Mouse (Mus musculus): Measurements from ENCODE around the gene Tbx15. TPM values are rescaled to one million over a fixed set of nuclear protein-coding genes. Genes with fewer than 3 reads are reported as not detected.
"Not testable (repeated sequence)": the region's sequence is repeated elsewhere in the genome, so short reads cannot be mapped to it uniquely, and the experiment has no call there.

The Tbx15 gene
- polyA plus RNA-seq, 1 experiment from 2014 or later = 0.22 TPM

- ATAC-seq (ENCODE audit: insufficient read depth) = no peak
- H3K27me3 ChIP-seq = no peaks in the 10 kb centered on the region
- no peak overlapping the region for H3K27ac ChIP-seq (replicated peaks)
- no peak overlapping the region for H3K4me2 ChIP-seq
- no peaks in the 10 kb centered on the region for H3K36me3 ChIP-seq (replicated peaks)
- 33% methylated on average over 2 of the region's 2 CpGs for WGBS (ENCODE audit: insufficient replicate concordance)
- no peaks in the 10 kb centered on the region for H3K9me3 ChIP-seq (replicated peaks)
- no peaks in the 10 kb centered on the region for H3K4me1 ChIP-seq (replicated peaks)
- H3K4me3 ChIP-seq (replicated peaks) = no peak overlapping the region
- no peak overlapping the region for H3K9ac ChIP-seq
These were observed 48.1 kb downstream of the Tbx15 start for GRCm38 (mm10) chr3:99288302-99288701.

GRCm38 (mm10) chr3:99290064-99290702 is 50.0 kb downstream of the Tbx15 start:
- Histone ChIP-seq H3K4me3 (replicated peaks) (no peak overlapping the region), H3K27ac (replicated peaks) (no peak overlapping the region), H3K27me3 (no peaks in the 10 kb centered on the region), H3K9me3 (replicated peaks) (no peaks in the 10 kb centered on the region), H3K4me1 (replicated peaks) (no peaks in the 10 kb centered on the region), H3K36me3 (replicated peaks) (no peaks in the 10 kb centered on the region), H3K4me2 (no peak overlapping the region), H3K9ac (no peak overlapping the region)
- no peak for ATAC-seq (ENCODE audit: insufficient read depth)
- WGBS (ENCODE audit: insufficient replicate concordance) = 44% methylated on average over 6 of the region's 6 CpGs

DNA sequence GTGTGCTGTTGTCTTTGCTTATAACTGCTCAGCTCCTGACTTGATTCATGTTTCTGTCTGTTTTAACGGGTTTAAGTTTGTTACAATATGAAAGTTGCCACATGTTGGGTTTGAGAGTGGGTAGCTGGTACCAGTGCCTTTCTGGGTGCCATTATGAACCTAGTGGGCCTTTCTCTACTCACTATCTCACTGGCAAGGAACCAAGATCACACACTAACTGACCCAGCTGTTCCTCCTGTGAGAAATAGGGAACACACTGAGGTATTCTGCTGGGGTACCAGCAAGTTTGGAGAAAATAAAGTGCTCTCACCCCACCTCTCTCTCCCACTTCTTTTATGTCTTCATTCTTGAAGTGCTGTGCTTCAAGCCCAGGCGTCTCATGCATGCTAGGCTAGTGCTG is 50.7 kb downstream of the Tbx15 start:
- Histone ChIP-seq H3K9me3 (replicated peaks) (no peaks in the 10 kb centered on the region), H3K4me2 (no peak overlapping the region), H3K4me3 (replicated peaks) (no peak overlapping the region), H3K27ac (replicated peaks) (no peak overlapping the region), H3K36me3 (replicated peaks) (no peaks in the 10 kb centered on the region), H3K4me1 (replicated peaks) (no peaks in the 10 kb centered on the region), H3K27me3 (no peaks in the 10 kb centered on the region), H3K9ac (no peak overlapping the region)
- ATAC-seq (ENCODE audit: insufficient read depth) = no peak
- WGBS (ENCODE audit: insufficient replicate concordance) = 49% methylated on average over 2 of the region's 2 CpGs

DNA sequence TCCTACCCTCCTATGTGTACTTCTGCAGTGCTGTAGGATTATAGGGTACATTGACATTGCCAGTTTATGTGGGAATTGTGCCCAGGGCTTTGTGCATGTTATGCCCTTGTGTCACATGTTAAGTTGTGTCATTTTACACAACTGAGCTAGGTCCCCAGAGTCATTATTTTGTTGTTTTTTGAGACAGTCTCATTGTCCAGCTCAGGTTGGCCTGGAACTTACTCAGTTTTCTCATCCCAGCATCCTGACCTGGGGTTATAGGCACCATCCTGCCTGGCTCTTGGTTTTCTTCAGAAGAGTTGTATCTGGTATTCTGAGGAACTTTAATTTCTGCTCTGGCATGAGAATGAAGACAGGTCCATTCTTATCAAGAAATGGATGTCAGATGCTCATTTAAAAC is 51.2 kb downstream of the Tbx15 start:
- Histone ChIP-seq H3K9ac (no peak overlapping the region), H3K4me2 (no peak overlapping the region), H3K36me3 (replicated peaks) (no peaks in the 10 kb centered on the region), H3K27ac (replicated peaks) (no peak overlapping the region), H3K4me3 (replicated peaks) (no peak overlapping the region), H3K9me3 (replicated peaks) (no peaks in the 10 kb centered on the region), H3K4me1 (replicated peaks) (no peaks in the 10 kb centered on the region), H3K27me3 (no peaks in the 10 kb centered on the region)
- ATAC-seq (ENCODE audit: insufficient read depth) = no peak

GRCm38 (mm10) chr3:99292531-99292931 is 52.4 kb downstream of the Tbx15 start:
- H3K9me3 ChIP-seq (replicated peaks) = no peaks in the 10 kb centered on the region
- H3K27me3 ChIP-seq = no peaks in the 10 kb centered on the region
- no peak overlapping the region for H3K27ac ChIP-seq (replicated peaks)
- no peak for ATAC-seq (ENCODE audit: insufficient read depth)
- no peak overlapping the region for H3K4me3 ChIP-seq (replicated peaks)
- H3K36me3 ChIP-seq (replicated peaks) = no peaks in the 10 kb centered on the region
- WGBS (ENCODE audit: insufficient replicate concordance) = 51% methylated on average over 3 of the region's 3 CpGs
- H3K9ac ChIP-seq = no peak overlapping the region
- no peak overlapping the region for H3K4me2 ChIP-seq
- no peaks in the 10 kb centered on the region for H3K4me1 ChIP-seq (replicated peaks)

DNA sequence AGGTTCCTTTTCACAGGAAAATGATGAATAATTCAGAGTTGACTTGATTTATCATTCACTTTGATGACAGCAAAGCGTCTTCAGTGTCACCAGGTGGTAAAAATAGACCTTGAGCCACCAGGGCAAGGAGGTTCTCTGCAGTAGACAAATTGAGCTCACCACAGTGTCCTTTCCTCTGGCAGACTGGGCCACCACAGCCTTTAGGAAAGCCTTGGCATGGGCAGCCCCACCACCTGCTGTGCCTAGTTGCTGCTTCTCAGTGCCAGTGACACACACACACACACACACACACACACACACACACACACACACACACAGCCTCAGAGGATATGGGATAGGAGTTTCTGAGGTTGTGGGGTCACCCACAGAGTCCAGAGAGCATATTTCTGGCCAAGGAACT is 54.0 kb downstream of the Tbx15 start:
- H3K9me3 ChIP-seq (replicated peaks); H3K4me2 ChIP-seq; H3K36me3 ChIP-seq (replicated peaks); H3K4me1 ChIP-seq (replicated peaks); ATAC-seq (ENCODE audit: insufficient read depth); H3K4me3 ChIP-seq (replicated peaks); H3K27me3 ChIP-seq; H3K27ac ChIP-seq (replicated peaks); H3K9ac ChIP-seq: not testable (repeated sequence)
- 50% methylated on average over 1 of the region's 1 CpGs for WGBS (ENCODE audit: insufficient replicate concordance)

- WGBS (ENCODE audit: insufficient replicate concordance) = 62% methylated on average over 2 of the region's 2 CpGs
These were observed 55.1 kb downstream of the Tbx15 start for GRCm38 (mm10) chr3:99295301-99295700.

DNA sequence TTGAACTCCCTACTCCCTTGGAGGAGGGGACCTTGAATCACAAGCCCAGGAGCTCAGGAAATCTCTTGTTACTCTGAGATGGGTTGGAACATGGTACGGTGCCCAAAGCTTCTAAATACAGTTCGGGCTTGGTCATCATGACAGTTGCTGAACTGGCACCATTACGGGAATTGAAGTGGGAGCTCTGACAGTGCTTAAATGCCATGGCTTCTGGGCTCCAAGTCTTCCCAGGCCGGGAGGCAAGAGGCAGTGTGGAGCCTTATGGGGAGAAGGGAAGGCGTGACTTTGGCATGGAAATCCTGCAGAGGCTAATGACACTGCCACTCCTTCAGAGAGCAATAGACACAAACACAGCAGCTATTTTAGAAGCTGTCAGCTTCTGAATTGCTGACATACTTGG is 56.0 kb downstream of the Tbx15 start:
- H3K4me2 ChIP-seq = no peak overlapping the region
- no peaks in the 10 kb centered on the region for H3K9me3 ChIP-seq (replicated peaks)
- no peak overlapping the region for H3K27ac ChIP-seq (replicated peaks)
- 60% methylated on average over 5 of the region's 5 CpGs for WGBS (ENCODE audit: insufficient replicate concordance)
- ATAC-seq (ENCODE audit: insufficient read depth) = no peak
- H3K36me3 ChIP-seq (replicated peaks) = no peaks in the 10 kb centered on the region
- H3K4me1 ChIP-seq (replicated peaks) = no peaks in the 10 kb centered on the region
- H3K9ac ChIP-seq = no peak overlapping the region
- no peaks in the 10 kb centered on the region for H3K27me3 ChIP-seq
- no peak overlapping the region for H3K4me3 ChIP-seq (replicated peaks)

More at GRCm38 (mm10) chr3:99295301-99295700, 55.1 kb downstream of the Tbx15 start:
- no peaks in the 10 kb centered on the region for H3K9me3 ChIP-seq (replicated peaks)
- H3K27me3 ChIP-seq = no peaks in the 10 kb centered on the region
- H3K9ac ChIP-seq = no peak overlapping the region
- no peak overlapping the region for H3K4me3 ChIP-seq (replicated peaks)
- H3K4me1 ChIP-seq (replicated peaks) = no peaks in the 10 kb centered on the region
- no peak overlapping the region for H3K27ac ChIP-seq (replicated peaks)
- ATAC-seq (ENCODE audit: insufficient read depth) = no peak
- H3K36me3 ChIP-seq (replicated peaks) = no peaks in the 10 kb centered on the region
- H3K4me2 ChIP-seq = no peak overlapping the region

GRCm38 (mm10) chr3:99300846-99301245 is 60.7 kb downstream of the Tbx15 start:
- H3K4me1 ChIP-seq (replicated peaks) = no peaks in the 10 kb centered on the region
- H3K36me3 ChIP-seq (replicated peaks) = no peaks in the 10 kb centered on the region
- no peak overlapping the region for H3K4me3 ChIP-seq (replicated peaks)
- H3K9ac ChIP-seq = no peak overlapping the region
- no peaks in the 10 kb centered on the region for H3K9me3 ChIP-seq (replicated peaks)
- ATAC-seq (ENCODE audit: insufficient read depth) = no peak
- H3K27me3 ChIP-seq = no peaks in the 10 kb centered on the region
- WGBS (ENCODE audit: insufficient replicate concordance) = 52% methylated on average over 2 of the region's 2 CpGs
- H3K27ac ChIP-seq (replicated peaks) = no peak overlapping the region
- no peak overlapping the region for H3K4me2 ChIP-seq

GRCm38 (mm10) chr3:99310877-99311276 is 70.7 kb downstream of the Tbx15 start:
- no peak overlapping the region for H3K4me3 ChIP-seq (replicated peaks)
- no peaks in the 10 kb centered on the region for H3K9me3 ChIP-seq (replicated peaks)
- no peaks in the 10 kb centered on the region for H3K27me3 ChIP-seq
- no peak overlapping the region for H3K9ac ChIP-seq
- no peaks in the 10 kb centered on the region for H3K36me3 ChIP-seq (replicated peaks)
- 28% methylated on average over 2 of the region's 2 CpGs for WGBS (ENCODE audit: insufficient replicate concordance)
- H3K4me2 ChIP-seq = no peak overlapping the region
- no peaks in the 10 kb centered on the region for H3K4me1 ChIP-seq (replicated peaks)
- H3K27ac ChIP-seq (replicated peaks) = no peak overlapping the region
- no peak for ATAC-seq (ENCODE audit: insufficient read depth)

- Histone ChIP-seq H3K27ac (replicated peaks) (no peak overlapping the region), H3K27me3 (no peaks in the 10 kb centered on the region), H3K36me3 (replicated peaks) (no peaks in the 10 kb centered on the region), H3K9ac (no peak overlapping the region), H3K4me3 (replicated peaks) (no peak overlapping the region), H3K4me2 (no peak overlapping the region), H3K4me1 (replicated peaks) (no peaks in the 10 kb centered on the region), H3K9me3 (replicated peaks) (no peaks in the 10 kb centered on the region)
- WGBS (ENCODE audit: insufficient replicate concordance) = 70% methylated on average over 7 of the region's 7 CpGs
- ATAC-seq (ENCODE audit: insufficient read depth) = no peak
These were observed 71.9 kb downstream of the Tbx15 start for GRCm38 (mm10) chr3:99311943-99312635.

DNA sequence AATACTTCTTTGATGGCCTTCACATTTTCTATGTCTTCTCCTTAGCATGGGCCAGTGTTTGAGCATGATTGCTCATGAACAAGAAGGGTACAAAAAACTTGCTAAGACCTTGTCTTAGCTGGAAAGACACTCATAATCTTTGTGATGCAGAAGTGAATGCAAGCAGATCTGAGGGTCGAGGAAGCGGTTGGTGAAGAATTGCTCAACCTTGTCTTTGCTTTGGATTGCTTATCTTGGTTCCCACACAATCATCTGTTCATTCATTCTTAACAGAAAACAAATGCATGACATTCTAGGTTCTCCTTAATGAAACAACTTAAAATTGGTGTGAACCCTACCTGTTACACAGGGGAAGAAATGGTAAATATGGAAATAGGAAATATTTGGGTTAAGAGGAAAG is 82.2 kb downstream of the Tbx15 start:
- Histone ChIP-seq H3K27me3 (no peaks in the 10 kb centered on the region), H3K4me1 (replicated peaks) (no peaks in the 10 kb centered on the region), H3K9me3 (replicated peaks) (no peaks in the 10 kb centered on the region), H3K4me3 (replicated peaks) (no peak overlapping the region), H3K27ac (replicated peaks) (no peak overlapping the region), H3K9ac (no peak overlapping the region), H3K36me3 (replicated peaks) (no peaks in the 10 kb centered on the region), H3K4me2 (no peak overlapping the region)
- 50% methylated on average over 2 of the region's 2 CpGs for WGBS (ENCODE audit: insufficient replicate concordance)
- no peak for ATAC-seq (ENCODE audit: insufficient read depth)
